Mouse (Mus musculus): ENCODE measurements around the gene Gm21797. TPM values are rescaled to one million over a fixed set of nuclear protein-coding genes. Genes with fewer than 3 reads are reported as not detected.
"Not testable (repeated sequence)": the region's sequence is repeated elsewhere in the genome, so short reads cannot be mapped to it uniquely, and the experiment has no call there.

The Gm21797 gene
- total RNA-seq (2021): not detected
- long read RNA-seq, experiment 1: 0 reads
- long read RNA-seq, experiment 2: 0 reads

GRCm38 (mm10) chrY:40775665-40776064 is at the start of gene Gm21797:
Gene Gm21797, minus strand, starts transcription at chrY:40775765.
- not testable (repeated sequence) for DNase-seq (ENCODE audit: low spot score in 2 of 2)

GRCm38 (mm10) chrY:40804614-40805013 is 29.0 kb upstream of the Gm21797 start, which contains the start of gene Gm20795:
Gene Gm20795, plus strand, starts transcription at chrY:40804914.
- DNase-seq (ENCODE audit: low spot score in 2 of 2): not testable (repeated sequence)

Other genes starting within 250 kb of the Gm21797 start
- not detected for gene Gm21852, start 123.8 kb downstream of the Gm21797 start, total RNA-seq (2021)
- gene Gm20795, start 29.1 kb upstream of the Gm21797 start, total RNA-seq (2021): not detected